In the genomic region with DNA sequence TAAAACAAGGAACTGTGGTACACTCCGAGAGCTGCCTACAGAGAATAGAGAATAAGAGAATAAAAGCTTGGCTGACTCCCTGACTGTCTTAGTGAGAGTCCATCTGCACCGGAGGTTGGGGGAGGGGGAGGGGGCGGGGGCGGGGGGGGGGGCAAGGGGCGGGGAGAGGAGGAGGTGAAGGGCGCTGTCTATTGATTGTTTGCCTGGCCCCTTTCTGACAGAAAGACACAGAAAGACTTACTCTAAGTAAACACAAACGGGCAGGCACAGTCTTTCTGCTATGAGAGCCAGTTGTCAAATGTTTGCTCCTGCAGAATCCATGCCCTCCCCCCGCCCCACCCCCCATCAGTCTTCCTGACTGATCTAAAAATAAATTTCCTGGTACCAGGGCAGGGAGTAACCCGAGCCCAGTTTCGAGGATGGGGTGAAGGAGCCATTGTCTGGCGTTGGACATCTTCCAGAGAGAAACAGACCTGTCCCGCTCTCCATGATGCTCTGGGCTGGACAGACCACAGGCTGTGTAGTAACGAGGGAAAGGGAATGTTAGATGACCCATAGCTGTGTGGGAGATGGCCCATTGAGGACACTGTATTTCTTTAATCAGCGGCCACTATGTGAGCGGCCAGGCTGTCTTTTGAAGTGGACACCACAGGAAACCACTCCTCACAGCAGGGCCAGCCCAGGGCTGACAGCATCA, we compare ENCODE assay signal across 7 mouse cellular contexts.
DNase-seq lines count a peak whose midpoint lies in the region; ATAC-seq lines count a peak whose summit lies in the region.

No protein-coding gene starts in this region.

- H3K4me2 ChIP-seq in heart, embryonic 13.5 days: peak overlapping the region; percentile 62
- peak overlapping the region; percentile 39 for H3K4me2 ChIP-seq in liver, embryonic 11.5 days
- peak overlapping the region; percentile 41 for H3K4me2 ChIP-seq in neural tube, embryonic 15.5 days

- peak overlapping the region; percentile 85 for H3K27ac ChIP-seq in heart, embryonic 13.5 days (replicated peaks)
- H3K27ac ChIP-seq in liver, embryonic 11.5 days (ENCODE audit: low read depth, low read length): 0 out of 2 replicates have a peak overlapping the region, but pooled peaks have one; percentile 11
- peak overlapping the region; percentile 69 for H3K27ac ChIP-seq in neural tube, embryonic 15.5 days (replicated peaks)

- H3K4me1 ChIP-seq in heart, embryonic 13.5 days: peaks cover 48% of the 10 kb centered on the region
- H3K4me1 ChIP-seq in liver, embryonic 11.5 days (replicated peaks; ENCODE audit: control insufficient read depth, insufficient read depth, low read length): peaks cover 3% of the 10 kb centered on the region; the same call in 1 of the 2 replicates
- H3K4me1 ChIP-seq in neural tube, embryonic 15.5 days: peaks cover 34% of the 10 kb centered on the region

- peak overlapping the region; percentile 32 for H3K4me3 ChIP-seq in heart, embryonic 13.5 days
- H3K4me3 ChIP-seq in liver, embryonic 11.5 days (ENCODE audit: low read depth, low read length): no peak overlapping the region
- H3K4me3 ChIP-seq in neural tube, embryonic 15.5 days (replicated peaks): no peak overlapping the region; the same call in 1 of the 2 replicates

- H3K9ac ChIP-seq in heart, embryonic 13.5 days: peak overlapping the region; percentile 53
- no peak overlapping the region for H3K9ac ChIP-seq in liver, embryonic 11.5 days (ENCODE audit: low read depth, low read length)
- no peak overlapping the region for H3K9ac ChIP-seq in neural tube, embryonic 15.5 days (replicated peaks)

- DNase-seq in Muller cell, postnatal 12 days (ENCODE audit: inconsistent ontology term): peak; percentile 93
- DNase-seq in cerebellum, adult 8-10 months: peak; percentile 62
- no peak for DNase-seq in liver, embryonic 11.5 days (ENCODE audit: low spot score)
- no peak for DNase-seq in testis, postnatal 10 days (ENCODE audit: low spot score)

- H3K27me3 ChIP-seq in heart, embryonic 13.5 days (replicated peaks): no peaks in the 10 kb centered on the region
- H3K27me3 ChIP-seq in liver, embryonic 11.5 days (replicated peaks; ENCODE audit: control insufficient read depth, insufficient read depth, low read length): no peaks in the 10 kb centered on the region
- H3K27me3 ChIP-seq in neural tube, embryonic 15.5 days (replicated peaks): no peaks in the 10 kb centered on the region

- no peaks in the 10 kb centered on the region for H3K36me3 ChIP-seq in heart, embryonic 13.5 days
- H3K36me3 ChIP-seq in liver, embryonic 11.5 days (ENCODE audit: control insufficient read depth, insufficient read depth, low read length): no peaks in the 10 kb centered on the region
- no peaks in the 10 kb centered on the region for H3K36me3 ChIP-seq in neural tube, embryonic 15.5 days

- ATAC-seq in heart, embryonic 13.5 days (ENCODE audit: extremely low read depth, insufficient number of reproducible peaks, low FRiP score, low TSS enrichment): 0 out of 2 replicates have a peak, but pooled peaks have one; percentile 15
- ATAC-seq in liver, embryonic 11.5 days (replicated peaks; ENCODE audit: low FRiP score): peak; percentile 52
- peak; percentile 34; the same call in 1 of the 2 replicates for ATAC-seq in neural tube, embryonic 15.5 days (ENCODE audit: low FRiP score)
- no peak for ATAC-seq in activated CD4-positive, CD25-positive, alpha-beta regulatory T cell, adult 4 months

- WGBS in heart, embryonic 13.5 days: 2% methylated on average over 13 of the region's 15 CpGs
- WGBS in liver, embryonic 11.5 days: 8% methylated on average over 12 of the region's 15 CpGs
- WGBS in neural tube, embryonic 15.5 days: 3% methylated on average over 11 of the region's 15 CpGs

- no peaks in the 10 kb centered on the region for H3K9me3 ChIP-seq in heart, embryonic 13.5 days
- no peaks in the 10 kb centered on the region for H3K9me3 ChIP-seq in liver, embryonic 11.5 days (ENCODE audit: control insufficient read depth, low read length)
- no peaks in the 10 kb centered on the region for H3K9me3 ChIP-seq in neural tube, embryonic 15.5 days (replicated peaks)

Comparison
In these comparisons a context has a peak if more than half of its experiments do, and no peak if none do; other contexts are left out.
1. DNase-seq: peak in Muller cell, postnatal 12 days (single experiment) and cerebellum, adult 8-10 months (single experiment); none in liver, embryonic 11.5 days (single experiment) and testis, postnatal 10 days (single experiment).
2. H3K27ac ChIP-seq: peak in every context shown above with its lines; median percentile 85 in heart, embryonic 13.5 days; 69 in neural tube, embryonic 15.5 days; 11 in liver, embryonic 11.5 days.
3. Peak in every context shown above with its lines, with median percentiles within 50 percentile points of each other: H3K4me2 ChIP-seq.